Mouse (Mus musculus) CH12.LX (cell line): ENCODE data around the gene Chml.

Experiments
- BHLHE40 ChIP-seq: IDR thresholded peaks from 2 replicates; pipeline ENCODE4 v1.6.1; 2011; ENCODE audit warnings: mild to moderate bottlenecking, low read depth, low read length, improper control_type of control experiment
- CTCF ChIP-seq, 2 experiments: IDR thresholded peaks in 1 of 2; conservative IDR thresholded peaks in 1 of 2; 2 replicates each; pipeline ENCODE4 v1.5.1; 2011 to 2012; ENCODE audit warnings: low read depth in 2 of 2, low read length in 2 of 2, improper control_type of control experiment in 1 of 2, inconsistent platforms in 1 of 2, mild to moderate bottlenecking in 1 of 2, moderate library complexity in 1 of 2
- EP300 ChIP-seq: IDR thresholded peaks from 2 replicates; pipeline ENCODE4 v1.6.1; 2011; ENCODE audit warnings: low read length, improper control_type of control experiment
- GABPA ChIP-seq: IDR thresholded peaks from 2 replicates; pipeline ENCODE4 v1.6.1; 2012; ENCODE audit warnings: low read depth, low read length, improper control_type of control experiment, inconsistent platforms; ENCODE audit not compliant: insufficient replicate concordance
- MAFK ChIP-seq: IDR thresholded peaks from 2 replicates; pipeline ENCODE4 v1.6.1; 2011; ENCODE audit warnings: low read length, improper control_type of control experiment; ENCODE audit not compliant: insufficient replicate concordance
- MAX ChIP-seq: IDR thresholded peaks from 2 replicates; pipeline ENCODE4 v1.6.1; 2011; ENCODE audit warnings: low read length, improper control_type of control experiment
- MEF2A ChIP-seq: IDR thresholded peaks from 2 replicates; pipeline ENCODE4 v1.6.1; 2014; ENCODE audit warnings: low read depth, mild to moderate bottlenecking, inconsistent platforms, low read length, improper control_type of control experiment, borderline replicate concordance
- ZC3H11A ChIP-seq: IDR thresholded peaks from 2 replicates; pipeline ENCODE4 v1.6.1; 2012; ENCODE audit warnings: low read depth, mild to moderate bottlenecking, inconsistent platforms, low read length, improper control_type of control experiment

DNA sequence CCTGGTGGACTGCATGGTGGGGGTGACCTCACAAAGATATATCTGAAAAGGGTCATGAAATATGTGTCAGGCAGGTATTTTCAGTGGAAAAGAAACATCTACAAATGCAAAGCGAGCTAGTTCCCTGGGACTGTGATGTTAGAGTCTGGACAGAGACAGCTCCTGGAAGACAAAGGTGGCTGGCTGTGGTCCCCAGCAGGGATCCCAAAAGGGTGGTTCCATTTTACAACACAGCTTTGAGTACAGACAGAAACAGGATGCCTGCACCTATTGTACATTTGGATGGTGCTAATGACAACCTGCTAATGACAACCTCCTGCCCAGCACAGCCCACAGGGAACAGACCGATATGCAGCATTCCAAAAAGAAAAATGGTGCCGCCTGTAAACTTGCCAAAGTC is 23.2 kb downstream of the Chml start:
- TF ChIP-seq MAX (no peak), BHLHE40 (no peak), EP300 (no peak), CTCF (conservative IDR thresholded peaks at IDR 0.05 in 1 of 2, IDR thresholded peaks at IDR 0.05 in 1 of 2; ENCODE audit: low read depth in 2 of 2, low read length in 2 of 2) (no peak), GABPA (no peak), ZC3H11A (no peak), MEF2A (no peak), MAFK (no peak)
